Mouse (Mus musculus): ENCODE results near the gene Ltbp1. TPM values are rescaled to one million over a fixed set of nuclear protein-coding genes. Genes with fewer than 3 reads are reported as not detected.

Ltbp1 gene
- polyA plus RNA-seq, 1 experiment from 2014 or later, result 1.4 TPM

DNA sequence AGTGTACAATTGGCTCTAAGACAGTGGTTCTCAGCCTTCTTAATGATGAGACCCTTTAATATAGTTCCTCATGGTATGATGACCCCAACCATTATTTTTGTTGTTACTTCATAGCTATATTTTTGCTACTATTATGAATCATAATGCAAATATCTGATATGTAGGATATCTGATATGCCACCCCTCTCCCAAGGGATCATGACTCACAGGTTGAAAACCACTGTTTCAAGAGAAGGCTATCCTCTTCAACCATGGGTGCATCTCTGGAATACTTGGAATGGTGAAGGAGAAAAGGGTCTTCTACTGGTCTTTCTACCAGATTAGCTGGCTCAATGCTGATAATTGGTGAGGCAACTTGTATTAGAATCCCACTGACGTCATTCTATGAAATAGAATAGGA is 21.3 kb upstream of the Ltbp1 start:
- Histone ChIP-seq H3K27ac (no peak overlapping the region), H3K9me3 (no peaks in the 10 kb centered on the region), H3K4me1 (no peaks in the 10 kb centered on the region), H3K9ac (no peak overlapping the region), H3K27me3 (replicated peaks) (no peaks in the 10 kb centered on the region), H3K4me2 (no peak overlapping the region), H3K4me3 (no peak overlapping the region), H3K36me3 (replicated peaks) (no peaks in the 10 kb centered on the region)
- no peak for ATAC-seq (replicated peaks)
- 74% methylated on average over 1 of the region's 1 CpGs for WGBS

GRCm38 (mm10) chr17:74984681-74985080 is 20.7 kb upstream of the Ltbp1 start:
- H3K4me3 ChIP-seq, result no peak overlapping the region
- H3K4me1 ChIP-seq, result no peaks in the 10 kb centered on the region
- no peaks in the 10 kb centered on the region for H3K36me3 ChIP-seq (replicated peaks)
- no peaks in the 10 kb centered on the region for H3K9me3 ChIP-seq
- no peaks in the 10 kb centered on the region for H3K27me3 ChIP-seq (replicated peaks)
- no peak overlapping the region for H3K9ac ChIP-seq
- H3K4me2 ChIP-seq, result no peak overlapping the region
- no peak for ATAC-seq (replicated peaks)
- no peak overlapping the region for H3K27ac ChIP-seq

DNA sequence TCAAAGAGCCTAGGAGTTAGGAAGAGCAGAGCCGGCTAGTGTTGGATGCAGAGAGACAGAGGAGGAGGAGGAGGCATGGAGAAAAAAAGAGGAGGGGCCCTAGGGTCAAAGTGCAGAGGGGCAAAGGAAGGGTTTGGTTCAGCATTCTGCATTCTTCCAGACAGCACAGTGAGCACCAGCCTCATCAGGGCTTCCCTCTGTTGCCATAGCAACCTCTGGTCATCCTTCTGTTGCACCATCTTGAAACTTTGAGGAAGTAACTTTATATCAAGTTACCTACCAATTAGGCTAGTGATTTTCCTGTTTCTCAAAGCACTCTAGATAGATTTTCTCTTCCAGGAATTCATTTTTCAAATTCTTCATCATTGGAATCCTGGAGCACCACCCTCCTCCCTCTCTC is 18.3 kb upstream of the Ltbp1 start:
- no peak for ATAC-seq (replicated peaks)
- 21% methylated on average over 1 of the region's 1 CpGs for WGBS
- no peak overlapping the region for H3K27ac ChIP-seq
- H3K4me2 ChIP-seq, result no peak overlapping the region
- no peak overlapping the region for H3K4me3 ChIP-seq
- H3K9ac ChIP-seq, result no peak overlapping the region
- H3K27me3 ChIP-seq (replicated peaks), result no peaks in the 10 kb centered on the region
- H3K4me1 ChIP-seq, result no peaks in the 10 kb centered on the region
- H3K9me3 ChIP-seq, result no peaks in the 10 kb centered on the region
- no peaks in the 10 kb centered on the region for H3K36me3 ChIP-seq (replicated peaks)

DNA sequence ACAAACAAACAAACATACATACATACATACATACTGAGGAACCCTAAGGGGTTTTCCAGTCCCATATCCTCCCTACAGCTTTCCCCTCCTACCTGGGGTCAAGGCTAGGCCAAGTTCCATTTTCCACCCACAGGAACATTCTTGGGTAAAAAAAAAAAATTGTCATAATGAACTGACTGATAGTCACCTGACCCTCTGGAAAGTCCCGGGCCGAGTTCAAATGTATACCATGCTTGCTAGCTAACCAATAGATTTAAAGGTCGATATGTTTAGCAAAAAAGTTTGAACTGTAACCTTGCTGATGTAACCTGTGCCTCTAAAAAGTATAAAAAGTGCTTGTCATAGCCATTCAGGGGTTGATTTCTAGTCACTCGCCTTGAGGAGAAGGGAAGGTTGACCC is 15.7 kb upstream of the Ltbp1 start:
- H3K36me3 ChIP-seq (replicated peaks), result no peaks in the 10 kb centered on the region
- no peak for ATAC-seq (replicated peaks)
- H3K4me3 ChIP-seq, result no peak overlapping the region
- no peak overlapping the region for H3K9ac ChIP-seq
- H3K4me1 ChIP-seq, result peaks cover 12% of the 10 kb centered on the region
- no peak overlapping the region for H3K4me2 ChIP-seq
- H3K27me3 ChIP-seq (replicated peaks), result no peaks in the 10 kb centered on the region
- WGBS, result 95% methylated on average over 4 of the region's 4 CpGs
- H3K27ac ChIP-seq, result no peak overlapping the region
- H3K9me3 ChIP-seq, result no peaks in the 10 kb centered on the region

DNA sequence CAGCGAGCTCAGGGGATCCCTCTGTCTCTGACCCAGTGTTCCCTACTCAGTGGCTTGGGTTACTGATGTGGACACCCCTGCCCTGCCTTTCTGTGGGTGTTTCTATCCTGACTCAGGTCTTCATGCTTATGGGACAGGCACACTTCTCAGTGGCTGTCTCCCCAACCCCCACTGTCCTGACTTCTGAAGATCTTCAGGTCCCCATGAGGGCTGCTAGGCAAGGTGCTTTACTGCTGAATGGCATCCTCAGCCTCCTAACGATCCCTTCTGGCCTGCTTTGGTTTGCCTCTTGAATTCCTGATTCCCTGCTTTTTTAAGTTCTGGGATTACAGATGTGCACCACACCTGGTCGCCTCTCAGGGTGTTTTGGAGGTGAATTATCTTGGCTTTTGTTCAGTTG is 14.8 kb upstream of the Ltbp1 start:
- Histone ChIP-seq H3K9me3 (no peaks in the 10 kb centered on the region), H3K4me1 (peaks cover 15% of the 10 kb centered on the region), H3K9ac (no peak overlapping the region), H3K4me3 (no peak overlapping the region), H3K27me3 (replicated peaks) (no peaks in the 10 kb centered on the region), H3K36me3 (replicated peaks) (no peaks in the 10 kb centered on the region), H3K27ac (no peak overlapping the region), H3K4me2 (no peak overlapping the region)
- ATAC-seq (replicated peaks), result no peak
- 88% methylated on average over 3 of the region's 3 CpGs for WGBS

GRCm38 (mm10) chr17:74993726-74994581 is 11.4 kb upstream of the Ltbp1 start:
- H3K4me1 ChIP-seq, result peaks cover 15% of the 10 kb centered on the region
- H3K9ac ChIP-seq, result no peak overlapping the region; the same call in 1 of the 2 replicates
- H3K4me3 ChIP-seq, result peak overlapping the region; percentile 24
- H3K4me2 ChIP-seq, result peak overlapping the region; percentile 53
- peak; percentile 69 for ATAC-seq (replicated peaks)
- H3K27me3 ChIP-seq (replicated peaks), result no peaks in the 10 kb centered on the region
- WGBS, result 3% methylated on average over 26 of the region's 26 CpGs
- no peaks in the 10 kb centered on the region for H3K36me3 ChIP-seq (replicated peaks)
- no peaks in the 10 kb centered on the region for H3K9me3 ChIP-seq
- no peak overlapping the region for H3K27ac ChIP-seq

DNA sequence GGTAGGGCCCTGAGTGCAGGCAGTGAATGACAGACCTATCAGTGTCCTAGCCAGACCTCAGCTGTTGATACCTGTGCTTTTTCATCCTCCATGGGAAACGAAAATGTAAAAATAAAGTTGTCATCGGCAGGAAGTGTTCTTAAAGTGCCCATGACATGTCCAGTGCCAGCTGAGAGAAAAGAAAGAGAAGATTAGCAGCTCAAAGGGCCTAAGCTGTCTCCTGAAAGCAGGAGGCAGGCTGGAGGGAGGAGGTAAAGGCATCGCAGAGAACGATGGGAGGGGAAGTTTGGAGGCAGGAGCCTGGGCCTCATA is 10.8 kb upstream of the Ltbp1 start:
- Histone ChIP-seq H3K4me1 (peaks cover 15% of the 10 kb centered on the region), H3K9ac (no peak overlapping the region), H3K27me3 (replicated peaks) (no peaks in the 10 kb centered on the region), H3K36me3 (replicated peaks) (no peaks in the 10 kb centered on the region), H3K9me3 (no peaks in the 10 kb centered on the region), H3K27ac (no peak overlapping the region), H3K4me3 (peak overlapping the region; percentile 24; the same call in 1 of the 2 replicates), H3K4me2 (peak overlapping the region; percentile 53)
- under 1% methylated on average over 4 of the region's 4 CpGs for WGBS
- peak; percentile 14; the same call in 1 of the 2 replicates for ATAC-seq (replicated peaks)

- Histone ChIP-seq H3K9me3 (no peaks in the 10 kb centered on the region), H3K4me1 (peaks cover 15% of the 10 kb centered on the region), H3K27me3 (replicated peaks) (no peaks in the 10 kb centered on the region), H3K4me2 (no peak overlapping the region), H3K9ac (no peak overlapping the region), H3K36me3 (replicated peaks) (no peaks in the 10 kb centered on the region), H3K4me3 (no peak overlapping the region), H3K27ac (no peak overlapping the region)
- WGBS, result 47% methylated on average over 3 of the region's 3 CpGs
- no peak for ATAC-seq (replicated peaks)
These were observed 10.1 kb upstream of the Ltbp1 start for GRCm38 (mm10) chr17:74995266-74995665.

GRCm38 (mm10) chr17:75000066-75000465 is 5.3 kb upstream of the Ltbp1 start:
- no peak overlapping the region for H3K9ac ChIP-seq
- ATAC-seq (replicated peaks), result no peak
- no peak overlapping the region for H3K4me3 ChIP-seq
- H3K27ac ChIP-seq, result no peak overlapping the region
- no peaks in the 10 kb centered on the region for H3K4me1 ChIP-seq
- H3K4me2 ChIP-seq, result no peak overlapping the region
- 77% methylated on average over 2 of the region's 2 CpGs for WGBS
- 0 out of 2 replicates have a peak, but pooled peaks cover 7% of the 10 kb centered on the region for H3K27me3 ChIP-seq (replicated peaks)
- no peaks in the 10 kb centered on the region for H3K36me3 ChIP-seq (replicated peaks)
- H3K9me3 ChIP-seq, result no peaks in the 10 kb centered on the region

GRCm38 (mm10) chr17:75004820-75005219 is 548 bp upstream of the Ltbp1 start:
- Histone ChIP-seq H3K27me3 (replicated peaks) (peaks cover 7% of the 10 kb centered on the region; the same call in 1 of the 2 replicates), H3K9me3 (no peaks in the 10 kb centered on the region), H3K36me3 (replicated peaks) (no peaks in the 10 kb centered on the region), H3K27ac (no peak overlapping the region), H3K4me2 (peak overlapping the region; percentile 100), H3K4me1 (peaks cover 8% of the 10 kb centered on the region), H3K9ac (peak overlapping the region; percentile 47; the same call in 1 of the 2 replicates), H3K4me3 (peak overlapping the region; percentile 85)
- peak; percentile 90 for ATAC-seq (replicated peaks)
- 0% methylated on average over 11 of the region's 11 CpGs for WGBS

DNA sequence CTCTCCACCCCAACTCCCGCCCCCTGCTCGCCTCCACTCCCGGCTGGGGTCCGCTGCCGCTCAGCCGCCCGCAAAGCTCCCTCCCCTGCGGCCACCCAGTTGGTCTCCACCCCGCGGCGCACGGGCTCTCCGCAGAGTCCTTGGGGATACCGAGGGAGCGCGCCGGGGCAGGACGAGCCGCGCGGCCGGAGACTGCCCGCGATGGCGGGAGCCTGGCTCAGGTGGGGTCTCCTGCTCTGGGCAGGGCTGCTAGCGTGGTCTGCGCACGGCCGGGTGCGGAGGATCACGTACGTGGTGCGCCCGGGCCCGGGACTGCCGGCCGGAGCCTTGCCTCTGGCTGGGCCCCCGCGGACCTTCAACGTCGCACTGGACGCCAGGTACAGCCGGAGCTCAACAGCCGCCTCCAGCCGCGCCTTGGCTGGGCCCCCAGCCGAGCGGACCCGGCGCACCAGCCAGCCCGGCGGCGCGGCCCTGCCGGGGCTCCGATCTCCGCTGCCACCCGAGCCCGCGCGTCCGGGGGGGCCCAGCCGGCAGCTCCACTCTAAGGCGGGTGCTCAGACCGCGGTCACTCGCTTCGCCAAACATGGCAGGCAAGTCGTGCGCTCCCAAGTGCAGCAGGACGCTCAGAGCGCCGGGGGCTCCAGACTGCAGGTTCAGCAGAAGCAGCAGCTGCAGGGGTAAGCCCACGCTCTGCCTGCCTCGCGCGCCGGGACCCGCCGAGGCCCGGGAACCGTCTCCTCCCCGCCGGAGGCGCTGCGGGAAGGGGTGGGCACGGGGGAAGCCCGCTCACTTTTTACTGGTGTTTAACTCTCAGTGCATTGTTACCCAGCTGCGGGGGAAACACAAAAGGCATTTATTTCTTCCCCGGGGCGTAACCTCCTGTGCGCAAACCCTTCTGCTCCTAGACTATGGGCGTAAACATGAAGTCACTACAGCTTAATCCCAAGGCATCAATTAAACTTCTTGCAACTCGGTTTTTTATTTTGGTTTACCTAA is 615 bp downstream of the Ltbp1 start:
- H3K27ac ChIP-seq, result no peak overlapping the region
- no peaks in the 10 kb centered on the region for H3K36me3 ChIP-seq (replicated peaks)
- peak; percentile 79 for ATAC-seq (replicated peaks)
- H3K9me3 ChIP-seq, result no peaks in the 10 kb centered on the region
- peak overlapping the region; percentile 100 for H3K4me2 ChIP-seq
- peaks cover 8% of the 10 kb centered on the region for H3K4me1 ChIP-seq
- WGBS, result under 1% methylated on average over 94 of the region's 94 CpGs
- peak overlapping the region; percentile 47 for H3K9ac ChIP-seq
- H3K27me3 ChIP-seq (replicated peaks), result peaks cover 7% of the 10 kb centered on the region; the same call in 1 of the 2 replicates
- H3K4me3 ChIP-seq, result peak overlapping the region; percentile 85

GRCm38 (mm10) chr17:75010955-75011354 is 5.6 kb downstream of the Ltbp1 start:
- ATAC-seq (replicated peaks), result no peak
- Histone ChIP-seq H3K4me3 (no peak overlapping the region), H3K9me3 (no peaks in the 10 kb centered on the region), H3K27me3 (replicated peaks) (no peaks in the 10 kb centered on the region; the same call in 1 of the 2 replicates), H3K4me1 (peaks cover 8% of the 10 kb centered on the region), H3K36me3 (replicated peaks) (no peaks in the 10 kb centered on the region), H3K4me2 (no peak overlapping the region), H3K27ac (no peak overlapping the region), H3K9ac (no peak overlapping the region)
- 84% methylated on average over 6 of the region's 6 CpGs for WGBS

Measured in midbrain, embryonic 15.5 days (tissue).